Mouse (Mus musculus) lung, adult 2 months (tissue): ENCODE results near the gene Btbd9.

Source experiments
- CTCF ChIP-seq: fragments of 200-500 bp; IDR thresholded peaks from 2 replicates; pipeline ENCODE4 v1.5.1; 2011; ENCODE audit warnings: mild to moderate bottlenecking, low read length, control low read depth; ENCODE audit not compliant: insufficient read depth
- POLR2A ChIP-seq: fragments of 200-500 bp; IDR thresholded peaks from 2 replicates; pipeline ENCODE4 v1.6.1; 2011; ENCODE audit warnings: low read depth, mild to moderate bottlenecking, control low read depth, low read length, borderline replicate concordance; ENCODE audit errors: extremely low read depth

GRCm38 (mm10) chr17:30536651-30537050 lies 39.6 kb downstream of the Btbd9 start:
- no peak for TF ChIP-seq CTCF
- TF ChIP-seq POLR2A = no peak
